Mouse (Mus musculus): Measurements from ENCODE around the gene Arhgap15.

DNA sequence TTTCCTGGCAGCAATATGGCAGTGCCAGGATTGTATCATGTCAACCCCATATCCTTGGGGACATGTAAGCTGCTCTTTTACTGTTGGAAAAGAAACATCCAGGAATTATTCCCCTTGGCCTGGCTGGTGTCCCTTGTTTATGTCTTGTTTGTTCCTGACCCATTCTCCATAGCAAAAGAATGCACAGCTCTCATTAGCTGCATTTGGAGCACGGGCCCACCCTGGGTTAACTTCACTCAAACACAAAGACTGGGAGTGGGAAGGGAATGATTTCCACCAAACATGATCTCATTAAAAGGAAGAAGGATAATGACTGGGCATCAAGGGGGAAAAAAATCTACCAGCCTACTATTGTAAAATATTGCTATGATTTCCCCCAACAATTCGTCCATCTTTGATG lies 600.5 kb downstream of the Arhgap15 start:
- no peak for TF ChIP-seq CTCF (IDR thresholded peaks at IDR 0.05; ENCODE audit: extremely low read depth, insufficient read depth, insufficient read length, insufficient replicate concordance)
- no peak for TF ChIP-seq POLR2A (IDR thresholded peaks at IDR 0.05; ENCODE audit: low read depth, low read length)
